Mouse (Mus musculus) CH12.LX (cell line): Measurements from ENCODE around the gene Prss32. TPM values are rescaled to one million over a fixed set of nuclear protein-coding genes. Genes with fewer than 3 reads are reported as not detected.

Source experiments
- DNase-seq: peaks from one replicate; pipeline ENCODE4 v3.0.0-alpha.2; 2013; ENCODE audit errors: extremely low read depth
- H3K27ac ChIP-seq: 2 replicates; pipeline ENCODE4 v1.5.1; 2012; ENCODE audit warnings: low read depth, mild to moderate bottlenecking, control low read depth, moderate library complexity; ENCODE audit not compliant: insufficient read depth
- H3K27me3 ChIP-seq: replicated peaks from 2 replicates; pipeline ENCODE3; 2012; ENCODE audit warnings: inconsistent platforms
- H3K36me3 ChIP-seq, 2 experiments: replicated peaks in 1 of 2; 2 replicates each; pipeline versions ENCODE3 to v1.6.1; 2012; ENCODE audit warnings: inconsistent platforms in 1 of 2, low read length in 1 of 2, mild to moderate bottlenecking in 1 of 2, mixed read lengths in 1 of 2, moderate library complexity in 1 of 2; ENCODE audit not compliant: control insufficient read depth in 1 of 2, insufficient read depth in 1 of 2
- H3K4me1 ChIP-seq, 2 experiments: 2 replicates each; pipeline ENCODE4 v1.6.1; 2012; ENCODE audit warnings: inconsistent platforms in 1 of 2, moderate library complexity in 1 of 2; ENCODE audit not compliant: insufficient read depth in 2 of 2, control insufficient read depth in 1 of 2
- H3K4me2 ChIP-seq: 2 replicates; pipeline ENCODE4 v1.6.1; 2012; ENCODE audit warnings: low read depth, mild to moderate bottlenecking, control low read depth; ENCODE audit not compliant: poor library complexity, insufficient read depth, severe bottlenecking
- H3K4me3 ChIP-seq, 3 experiments: fragments of 150-350 bp in 1 of 3; sonication (generic) in 1 of 3; replicated peaks in 1 of 3; 2 replicates each; pipeline versions ENCODE3 to v1.5.1; 2011 to 2012; ENCODE audit warnings: low read depth in 2 of 3, low read length in 2 of 3, mild to moderate bottlenecking in 2 of 3, moderate library complexity in 2 of 3, control low read depth in 1 of 3, improper control_type of control experiment in 1 of 3, inconsistent platforms in 1 of 3, mixed read lengths in 1 of 3; ENCODE audit not compliant: poor library complexity in 1 of 3
- H3K79me2 ChIP-seq: replicated peaks from 2 replicates; pipeline ENCODE4 v1.6.1; 2012; ENCODE audit warnings: mild to moderate bottlenecking, moderate library complexity; ENCODE audit not compliant: control insufficient read depth, poor library complexity, insufficient read depth, severe bottlenecking; ENCODE audit errors: extremely low read depth
- H3K9ac ChIP-seq: 2 replicates; pipeline ENCODE4 v1.6.1; 2012; ENCODE audit warnings: low read depth, mild to moderate bottlenecking, control low read depth, moderate library complexity; ENCODE audit not compliant: insufficient read depth
- H3K9me3 ChIP-seq: replicated peaks from 2 replicates; pipeline ENCODE3; 2012; ENCODE audit warnings: low read length, inconsistent platforms, mixed read lengths
- BHLHE40 ChIP-seq: IDR thresholded peaks from 2 replicates; pipeline ENCODE4 v1.6.1; 2011; ENCODE audit warnings: mild to moderate bottlenecking, low read depth, low read length, improper control_type of control experiment
- E2F4 ChIP-seq: IDR thresholded peaks from 2 replicates; pipeline ENCODE4 v1.6.1; 2011; ENCODE audit warnings: low read depth, low read length, improper control_type of control experiment; ENCODE audit not compliant: insufficient replicate concordance
- GABPA ChIP-seq: IDR thresholded peaks from 2 replicates; pipeline ENCODE4 v1.6.1; 2012; ENCODE audit warnings: low read depth, low read length, improper control_type of control experiment, inconsistent platforms; ENCODE audit not compliant: insufficient replicate concordance
- HCFC1 ChIP-seq: IDR thresholded peaks from 2 replicates; pipeline ENCODE4 v1.6.1; 2012; ENCODE audit warnings: low read depth, mild to moderate bottlenecking, inconsistent platforms, low read length, improper control_type of control experiment
- IRF4 ChIP-seq: IDR thresholded peaks from 2 replicates; pipeline ENCODE4 v1.6.1; 2014; ENCODE audit warnings: low read depth, mild to moderate bottlenecking, inconsistent platforms, low read length, improper control_type of control experiment
- JUND ChIP-seq: conservative IDR thresholded peaks from 2 replicates; pipeline ENCODE4 v1.6.1; 2011; ENCODE audit warnings: low read depth, low read length, improper control_type of control experiment
- KAT2A ChIP-seq: IDR thresholded peaks from 2 replicates; pipeline ENCODE4 v1.6.1; 2012; ENCODE audit warnings: low read length, improper control_type of control experiment, inconsistent platforms; ENCODE audit not compliant: insufficient replicate concordance
- MAFK ChIP-seq: IDR thresholded peaks from 2 replicates; pipeline ENCODE4 v1.6.1; 2011; ENCODE audit warnings: low read length, improper control_type of control experiment; ENCODE audit not compliant: insufficient replicate concordance
- MEF2A ChIP-seq: IDR thresholded peaks from 2 replicates; pipeline ENCODE4 v1.6.1; 2014; ENCODE audit warnings: low read depth, mild to moderate bottlenecking, inconsistent platforms, low read length, improper control_type of control experiment, borderline replicate concordance
- NRF1 ChIP-seq: IDR thresholded peaks from 2 replicates; pipeline ENCODE4 v1.6.1; 2014; ENCODE audit warnings: low read depth, mild to moderate bottlenecking, inconsistent platforms, low read length, improper control_type of control experiment, moderate library complexity
- POLR2AphosphoS2 ChIP-seq: IDR thresholded peaks from 2 replicates; pipeline ENCODE4 v1.6.1; 2011; ENCODE audit warnings: low read depth, low read length, improper control_type of control experiment
- RAD21 ChIP-seq: IDR thresholded peaks from 2 replicates; pipeline ENCODE4 v1.6.1; 2011; ENCODE audit warnings: low read depth, mild to moderate bottlenecking, low read length, improper control_type of control experiment, moderate library complexity
- SIN3A ChIP-seq: IDR thresholded peaks from 2 replicates; pipeline ENCODE4 v1.6.1; 2012; ENCODE audit warnings: low read length, improper control_type of control experiment, inconsistent platforms
- SMC3 ChIP-seq: IDR thresholded peaks from 2 replicates; pipeline ENCODE4 v1.6.1; 2011; ENCODE audit warnings: low read depth, low read length, improper control_type of control experiment
- USF2 ChIP-seq: conservative IDR thresholded peaks from 2 replicates; pipeline ENCODE4 v1.6.1; 2011; ENCODE audit warnings: low read depth, low read length, improper control_type of control experiment
- ZKSCAN1 ChIP-seq: IDR thresholded peaks from 2 replicates; pipeline ENCODE4 v1.6.1; 2012; ENCODE audit warnings: low read depth, inconsistent platforms, low read length, improper control_type of control experiment, borderline replicate concordance
- ZNF384 ChIP-seq: IDR thresholded peaks from 2 replicates; pipeline ENCODE4 v1.6.1; 2012; ENCODE audit warnings: low read depth, low read length, improper control_type of control experiment, inconsistent platforms
- dilution Hi-C: fragments of 300-500 bp; cut with MboI; formaldehyde crosslinking; loops from 2 replicates; pipeline ENCODE4 v1.14.3; 2020; ENCODE audit warnings: low sequenced_read_pairs; ENCODE audit not compliant: extremely low pct_unique_long_range_greater_than_20kb, extremely low pct_ligation_motif_present
- in situ Hi-C: fragments of 300-500 bp; cut with MboI; formaldehyde crosslinking; loops from 3 replicates; pipeline ENCODE4 v1.14.3; 2019; ENCODE audit warnings: low sequenced_read_pairs, low pct_ligation_motif_present, low pct_unique_long_range_greater_than_20kb, mixed read lengths
- polyA plus RNA-seq: library from polyadenylated mRNA; unstranded; fragments of >175 nt; gene quantifications from 2 replicates; pipeline ENCODE4 v1.2.1, GENCODE M21; 2012; ENCODE audit warnings: low read depth; ENCODE audit not compliant: insufficient read length
- total RNA-seq, 2 experiments: library from RNA; depleted of rRNA; stranded (reverse); fragments of 300-350 nt in 1 of 2; fragments of >200 nt in 1 of 2; gene quantifications; 2 replicates each; pipeline ENCODE4 v1.2.3; 2012 to 2014

Gene Prss32
- total and polyA plus RNA-seq, 3 experiments: not detected

GRCm38 (mm10) chr17:23795323-23795722 lies 48.3 kb upstream of the Prss32 start:
- no peak for DNase-seq
- Histone ChIP-seq H3K4me2 (no peak overlapping the region), H3K79me2 (no peaks in the 10 kb centered on the region; the same call in 1 of the 2 replicates), H3K27ac (no peak overlapping the region), H3K4me3 (no peak overlapping the region), H3K9me3 (no peaks in the 10 kb centered on the region), H3K9ac (no peak overlapping the region), H3K27me3 (no peaks in the 10 kb centered on the region), H3K4me1 (peaks cover 0 to 9% of the 10 kb centered on the region in 2 experiments; a peak in 1 of 4 replicates), H3K36me3 (no peaks in the 10 kb centered on the region)
- dilution Hi-C loops (no loop called here), in situ Hi-C loops (no loop called here)
- TF ChIP-seq RAD21: no peak
- TF ChIP-seq IRF4: no peak
- no peak for TF ChIP-seq SIN3A
- TF ChIP-seq BHLHE40: no peak

GRCm38 (mm10) chr17:23797316-23797715 lies 46.3 kb upstream of the Prss32 start:
- Histone ChIP-seq H3K79me2 (no peaks in the 10 kb centered on the region; the same call in 1 of the 2 replicates), H3K4me2 (no peak overlapping the region), H3K9me3 (no peaks in the 10 kb centered on the region), H3K27ac (no peak overlapping the region), H3K9ac (no peak overlapping the region), H3K4me3 (no peak overlapping the region), H3K27me3 (no peaks in the 10 kb centered on the region), H3K36me3 (no peaks in the 10 kb centered on the region), H3K4me1 (peaks cover 0 to 14% of the 10 kb centered on the region in 2 experiments; a peak in 2 of 4 replicates)
- dilution Hi-C loops (no loop called here), in situ Hi-C loops (no loop called here)
- no peak for TF ChIP-seq HCFC1
- TF ChIP-seq GABPA: no peak
- TF ChIP-seq USF2: no peak
- no peak for TF ChIP-seq ZKSCAN1
- TF ChIP-seq JUND: no peak
- TF ChIP-seq POLR2AphosphoS2: no peak
- TF ChIP-seq MEF2A: no peak
- TF ChIP-seq E2F4: no peak
- no peak for TF ChIP-seq ZNF384
- TF ChIP-seq SMC3: no peak
- no peak for TF ChIP-seq KAT2A
- TF ChIP-seq MAFK: no peak
- TF ChIP-seq NRF1: no peak
- DNase-seq: no peak
